In the genomic region with DNA sequence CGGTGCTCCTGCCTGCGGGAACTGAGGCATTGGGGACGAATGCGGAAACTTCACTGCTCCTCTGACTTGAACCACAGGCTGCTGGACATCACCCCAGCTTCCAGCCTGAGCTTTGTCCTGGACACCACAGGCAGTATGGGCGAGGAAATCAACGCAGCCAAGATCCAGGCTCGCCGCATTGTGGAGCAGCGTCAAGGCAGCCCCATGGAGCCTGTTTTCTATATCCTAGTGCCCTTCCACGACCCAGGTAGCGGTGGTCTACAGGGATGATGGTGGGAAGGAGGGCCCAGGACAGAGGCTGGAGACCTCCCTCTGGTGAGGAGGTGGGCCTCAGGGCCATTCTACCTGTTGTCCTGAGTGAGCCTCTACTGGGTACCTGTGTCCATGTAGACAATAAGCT, we compare ENCODE assay signal across 21 mouse cellular contexts.
"Had no signal": no experiment of that assay in that cellular context is flagged by ENCODE, and none has a peak within 500 bp of the region (broad histone marks: within the 10 kb centered on the region; RNA-seq: fewer than 3 reads in every experiment).

No protein-coding gene starts in this region.

- H3K9ac ChIP-seq: kidney, embryonic 15.5 days; limb, embryonic 12.5 days; limb, embryonic 15.5 days; liver, embryonic 15.5 days; neural tube, embryonic 12.5 days; neural tube, embryonic 15.5 days had no signal

- H3K4me2 ChIP-seq: kidney, embryonic 15.5 days; limb, embryonic 12.5 days; limb, embryonic 15.5 days; liver, embryonic 11.5 days; liver, embryonic 15.5 days; neural tube, embryonic 12.5 days; neural tube, embryonic 15.5 days had no signal

- DNase-seq: kidney, adult 8-10 months; kidney, postnatal 36 days; layer of hippocampus, postnatal 36 days; lung, adult 2 months; lung, postnatal 14 days; lung, postnatal 4 days; midbrain, embryonic 14.5 days; right cerebral cortex, adult 18-20 months; right cerebral cortex, postnatal 14 days; right cerebral cortex, postnatal 4 days; thymus, adult 2 months; thymus, postnatal 25 days had no signal

- H3K27ac ChIP-seq: kidney, embryonic 15.5 days; left cerebral cortex, adult 2 months; limb, embryonic 12.5 days; limb, embryonic 15.5 days; liver, embryonic 15.5 days; neural tube, embryonic 12.5 days; neural tube, embryonic 15.5 days; stomach, postnatal 0 days had no signal

- H3K27me3 ChIP-seq: kidney, embryonic 15.5 days; limb, embryonic 12.5 days; limb, embryonic 15.5 days; liver, embryonic 15.5 days; neural tube, embryonic 12.5 days; neural tube, embryonic 15.5 days had no signal

- H3K4me3 ChIP-seq: kidney, embryonic 15.5 days; left cerebral cortex, adult 2 months; limb, embryonic 12.5 days; limb, embryonic 15.5 days; liver, embryonic 15.5 days; neural tube, embryonic 12.5 days; neural tube, embryonic 15.5 days had no signal

- H3K9me3 ChIP-seq: kidney, embryonic 15.5 days; limb, embryonic 12.5 days; limb, embryonic 15.5 days; liver, embryonic 15.5 days; neural tube, embryonic 12.5 days; neural tube, embryonic 15.5 days had no signal
